Mouse (Mus musculus): ENCODE measurements around the gene Grb2. TPM values are rescaled to one million over a fixed set of nuclear protein-coding genes. Genes with fewer than 3 reads are reported as not detected.
A peak's percentile ranks its signal among the peaks of the same experiment; 100 is the strongest.

Gene Grb2
- total RNA-seq, 2 experiments from 2014 or later, result 181 to 192 TPM

- DNase-seq, result no peak
These were observed 82.5 kb downstream of the Grb2 start for GRCm38 (mm10) chr11:115625877-115626276.

- DNase-seq, result no peak
These were observed 84.8 kb downstream of the Grb2 start for GRCm38 (mm10) chr11:115623487-115624070.

GRCm38 (mm10) chr11:115619949-115620348, 88.4 kb downstream of the Grb2 start:
- no peak for DNase-seq

GRCm38 (mm10) chr11:115618732-115619516, 89.5 kb downstream of the Grb2 start:
- DNase-seq, result no peak

- no peak for DNase-seq
These were observed 90.4 kb downstream of the Grb2 start for GRCm38 (mm10) chr11:115618001-115618400.

GRCm38 (mm10) chr11:115616893-115617292, 91.5 kb downstream of the Grb2 start:
- no peak for DNase-seq

GRCm38 (mm10) chr11:115616371-115616770, 92.0 kb downstream of the Grb2 start:
- no peak for DNase-seq

- no peak for DNase-seq
These were observed 92.5 kb downstream of the Grb2 start for GRCm38 (mm10) chr11:115615875-115616274.

- no peak for DNase-seq
These were observed 93.1 kb downstream of the Grb2 start for GRCm38 (mm10) chr11:115615108-115615825.

- DNase-seq, result no peak
These were observed 93.9 kb downstream of the Grb2 start for GRCm38 (mm10) chr11:115614346-115615107.

- no peak for DNase-seq
These were observed 95.1 kb downstream of the Grb2 start for GRCm38 (mm10) chr11:115613138-115613945.

GRCm38 (mm10) chr11:115612410-115613137, 95.8 kb downstream of the Grb2 start, which contains the start of gene Mif4gd:
Gene Mif4gd (minus strand): TSS chr11:115612969.
- DNase-seq, result peak; percentile 77 to 80

- peak; percentile 57 to 60 for DNase-seq
These were observed 96.4 kb downstream of the Grb2 start for GRCm38 (mm10) chr11:115612059-115612409.

GRCm38 (mm10) chr11:115611173-115611572, 97.2 kb downstream of the Grb2 start:
- DNase-seq, result no peak

- DNase-seq, result no peak
These were observed 98.8 kb downstream of the Grb2 start for GRCm38 (mm10) chr11:115609576-115609975.

- DNase-seq, result peak; percentile 39 to 51
These were observed 99.7 kb downstream of the Grb2 start for GRCm38 (mm10) chr11:115608421-115609399.

- no peak for DNase-seq
These were observed 101.7 kb downstream of the Grb2 start for GRCm38 (mm10) chr11:115606733-115607132.

- DNase-seq, result no peak
These were observed 104.1 kb downstream of the Grb2 start for GRCm38 (mm10) chr11:115604304-115604696.

GRCm38 (mm10) chr11:115603476-115604303, 104.7 kb downstream of the Grb2 start, which contains the start of the genes Mrps7 and Gga3:
Gene Mrps7 (plus strand): TSS chr11:115603925.
Gene Gga3 (minus strand): TSS chr11:115604051.
- DNase-seq, result peak; percentile 91
